Mouse (Mus musculus) lung, adult 10 weeks (tissue): ENCODE results near the gene Tbp. TPM values are rescaled to one million over a fixed set of nuclear protein-coding genes. Genes with fewer than 3 reads are reported as not detected.

ENCODE experiments used
- polyA plus RNA-seq: library from polyadenylated mRNA; stranded (reverse); fragments of 350-450 nt; fragmentation: Illumina TruSeq; extraction: RNeasy Lipid Tissue Mini Kit (QIAGEN cat#74804); gene quantifications from one replicate; pipeline ENCODE4 v1.2.3, GENCODE M21; 2014; ENCODE audit warnings: low read depth, low replicate concordance; ENCODE audit not compliant: insufficient read depth

Tbp gene
- 15.7 TPM for polyA plus RNA-seq

GRCm38 (mm10) chr17:15499656-15500394 lies at the start of gene Tbp, which contains the start of gene Psmb1:
TSS of gene Tbp (plus strand) at chr17:15499888.
TSS of gene Psmb1 (minus strand) at chr17:15499751.

GRCm38 (mm10) chr17:15526986-15527810 lies 27.5 kb downstream of the Tbp start, which contains the start of gene Pdcd2:
TSS of gene Pdcd2 (minus strand) at chr17:15527301.

GRCm38 (mm10) chr17:15564014-15564927 lies 64.6 kb downstream of the Tbp start, which contains the start of gene Prdm9:
TSS of gene Prdm9 (minus strand) at chr17:15564354.

Other genes with a start within 250 kb of the Tbp start
- gene Dll1, start 123.0 kb upstream of the Tbp start, polyA plus RNA-seq, result 24.8 TPM
- 8.5 TPM for gene Fam120b, start 103.7 kb upstream of the Tbp start, polyA plus RNA-seq
- gene Psmb1, start 137 bp upstream of the Tbp start, polyA plus RNA-seq, result 160 TPM
- 20.1 TPM for gene Pdcd2, start 27.4 kb downstream of the Tbp start, polyA plus RNA-seq
- gene Prdm9, start 64.5 kb downstream of the Tbp start, polyA plus RNA-seq, result 1.5 TPM
- 5.7 TPM for gene Chd1, start 205.1 kb downstream of the Tbp start, polyA plus RNA-seq